Mouse (Mus musculus) CH12.LX (cell line): ENCODE measurements around the gene Trim41. TPM values are rescaled to one million over a fixed set of nuclear protein-coding genes. Genes with fewer than 3 reads are reported as not detected.
A peak's percentile ranks its signal among the peaks of the same experiment; 100 is the strongest.
"Not testable (repeated sequence)": the region's sequence is repeated elsewhere in the genome, so short reads cannot be mapped to it uniquely, and the experiment has no call there.

Experiments
- DNase-seq: peaks from one replicate; pipeline ENCODE4 v3.0.0-alpha.2; 2013; ENCODE audit errors: extremely low read depth
- H3K27ac ChIP-seq: 2 replicates; pipeline ENCODE4 v1.5.1; 2012; ENCODE audit warnings: low read depth, mild to moderate bottlenecking, control low read depth, moderate library complexity; ENCODE audit not compliant: insufficient read depth
- H3K27me3 ChIP-seq: replicated peaks from 2 replicates; pipeline ENCODE3; 2012; ENCODE audit warnings: inconsistent platforms
- H3K36me3 ChIP-seq, 2 experiments: replicated peaks in 1 of 2; 2 replicates each; pipeline versions ENCODE3 to v1.6.1; 2012; ENCODE audit warnings: inconsistent platforms in 1 of 2, low read length in 1 of 2, mild to moderate bottlenecking in 1 of 2, mixed read lengths in 1 of 2, moderate library complexity in 1 of 2; ENCODE audit not compliant: control insufficient read depth in 1 of 2, insufficient read depth in 1 of 2
- H3K4me1 ChIP-seq, 2 experiments: 2 replicates each; pipeline ENCODE4 v1.6.1; 2012; ENCODE audit warnings: inconsistent platforms in 1 of 2, moderate library complexity in 1 of 2; ENCODE audit not compliant: insufficient read depth in 2 of 2, control insufficient read depth in 1 of 2
- H3K4me2 ChIP-seq: 2 replicates; pipeline ENCODE4 v1.6.1; 2012; ENCODE audit warnings: low read depth, mild to moderate bottlenecking, control low read depth; ENCODE audit not compliant: poor library complexity, insufficient read depth, severe bottlenecking
- H3K4me3 ChIP-seq, 3 experiments: fragments of 150-350 bp in 1 of 3; sonication (generic) in 1 of 3; replicated peaks in 1 of 3; 2 replicates each; pipeline versions ENCODE3 to v1.5.1; 2011 to 2012; ENCODE audit warnings: low read depth in 2 of 3, low read length in 2 of 3, mild to moderate bottlenecking in 2 of 3, moderate library complexity in 2 of 3, control low read depth in 1 of 3, improper control_type of control experiment in 1 of 3, inconsistent platforms in 1 of 3, mixed read lengths in 1 of 3; ENCODE audit not compliant: poor library complexity in 1 of 3
- H3K79me2 ChIP-seq: replicated peaks from 2 replicates; pipeline ENCODE4 v1.6.1; 2012; ENCODE audit warnings: mild to moderate bottlenecking, moderate library complexity; ENCODE audit not compliant: control insufficient read depth, poor library complexity, insufficient read depth, severe bottlenecking; ENCODE audit errors: extremely low read depth
- H3K9ac ChIP-seq: 2 replicates; pipeline ENCODE4 v1.6.1; 2012; ENCODE audit warnings: low read depth, mild to moderate bottlenecking, control low read depth, moderate library complexity; ENCODE audit not compliant: insufficient read depth
- H3K9me3 ChIP-seq: replicated peaks from 2 replicates; pipeline ENCODE3; 2012; ENCODE audit warnings: low read length, inconsistent platforms, mixed read lengths
- BHLHE40 ChIP-seq: IDR thresholded peaks from 2 replicates; pipeline ENCODE4 v1.6.1; 2011; ENCODE audit warnings: mild to moderate bottlenecking, low read depth, low read length, improper control_type of control experiment
- CHD1 ChIP-seq: IDR thresholded peaks from 2 replicates; pipeline ENCODE4 v1.6.1; 2012; ENCODE audit warnings: low read depth, low read length, improper control_type of control experiment, inconsistent platforms
- CHD2 ChIP-seq: IDR thresholded peaks from 2 replicates; pipeline ENCODE4 v1.6.1; 2011; ENCODE audit warnings: low read length, improper control_type of control experiment
- CTCF ChIP-seq, 2 experiments: IDR thresholded peaks in 1 of 2; conservative IDR thresholded peaks in 1 of 2; 2 replicates each; pipeline ENCODE4 v1.5.1; 2011 to 2012; ENCODE audit warnings: low read depth in 2 of 2, low read length in 2 of 2, improper control_type of control experiment in 1 of 2, inconsistent platforms in 1 of 2, mild to moderate bottlenecking in 1 of 2, moderate library complexity in 1 of 2
- E2F4 ChIP-seq: IDR thresholded peaks from 2 replicates; pipeline ENCODE4 v1.6.1; 2011; ENCODE audit warnings: low read depth, low read length, improper control_type of control experiment; ENCODE audit not compliant: insufficient replicate concordance
- ELF1 ChIP-seq: IDR thresholded peaks from 2 replicates; pipeline ENCODE4 v1.6.1; 2014; ENCODE audit warnings: low read depth, mild to moderate bottlenecking, inconsistent platforms, low read length, improper control_type of control experiment
- EP300 ChIP-seq: IDR thresholded peaks from 2 replicates; pipeline ENCODE4 v1.6.1; 2011; ENCODE audit warnings: low read length, improper control_type of control experiment
- ETS1 ChIP-seq: conservative IDR thresholded peaks from 2 replicates; pipeline ENCODE4 v1.6.1; 2012; ENCODE audit warnings: low read depth, mild to moderate bottlenecking, inconsistent platforms, low read length, improper control_type of control experiment, moderate library complexity
- GABPA ChIP-seq: IDR thresholded peaks from 2 replicates; pipeline ENCODE4 v1.6.1; 2012; ENCODE audit warnings: low read depth, low read length, improper control_type of control experiment, inconsistent platforms; ENCODE audit not compliant: insufficient replicate concordance
- IRF4 ChIP-seq: IDR thresholded peaks from 2 replicates; pipeline ENCODE4 v1.6.1; 2014; ENCODE audit warnings: low read depth, mild to moderate bottlenecking, inconsistent platforms, low read length, improper control_type of control experiment
- KAT2A ChIP-seq: IDR thresholded peaks from 2 replicates; pipeline ENCODE4 v1.6.1; 2012; ENCODE audit warnings: low read length, improper control_type of control experiment, inconsistent platforms; ENCODE audit not compliant: insufficient replicate concordance
- MAX ChIP-seq: IDR thresholded peaks from 2 replicates; pipeline ENCODE4 v1.6.1; 2011; ENCODE audit warnings: low read length, improper control_type of control experiment
- MEF2A ChIP-seq: IDR thresholded peaks from 2 replicates; pipeline ENCODE4 v1.6.1; 2014; ENCODE audit warnings: low read depth, mild to moderate bottlenecking, inconsistent platforms, low read length, improper control_type of control experiment, borderline replicate concordance
- MXI1 ChIP-seq: IDR thresholded peaks from 2 replicates; pipeline ENCODE4 v1.6.1; 2011; ENCODE audit warnings: mild to moderate bottlenecking, low read depth, low read length, improper control_type of control experiment
- MYC ChIP-seq: IDR thresholded peaks from 2 replicates; pipeline ENCODE4 v1.6.1; 2011; ENCODE audit warnings: low read depth, mild to moderate bottlenecking, improper control_type of control experiment, low read length
- PAX5 ChIP-seq: IDR thresholded peaks from 2 replicates; pipeline ENCODE4 v1.6.1; 2012; ENCODE audit warnings: low read length, inconsistent platforms, mixed read lengths
- RAD21 ChIP-seq: IDR thresholded peaks from 2 replicates; pipeline ENCODE4 v1.6.1; 2011; ENCODE audit warnings: low read depth, mild to moderate bottlenecking, low read length, improper control_type of control experiment, moderate library complexity
- SIN3A ChIP-seq: IDR thresholded peaks from 2 replicates; pipeline ENCODE4 v1.6.1; 2012; ENCODE audit warnings: low read length, improper control_type of control experiment, inconsistent platforms
- TBP ChIP-seq: conservative IDR thresholded peaks from 2 replicates; pipeline ENCODE4 v1.6.1; 2011; ENCODE audit warnings: low read depth, low read length, improper control_type of control experiment
- UBTF ChIP-seq: IDR thresholded peaks from 2 replicates; pipeline ENCODE4 v1.6.1; 2012; ENCODE audit warnings: low read depth, mild to moderate bottlenecking, inconsistent platforms, low read length, improper control_type of control experiment, moderate library complexity
- USF1 ChIP-seq: IDR thresholded peaks from 2 replicates; pipeline ENCODE4 v1.6.1; 2014; ENCODE audit warnings: low read depth, mild to moderate bottlenecking, inconsistent platforms, low read length, improper control_type of control experiment
- ZC3H11A ChIP-seq: IDR thresholded peaks from 2 replicates; pipeline ENCODE4 v1.6.1; 2012; ENCODE audit warnings: low read depth, mild to moderate bottlenecking, inconsistent platforms, low read length, improper control_type of control experiment
- ZMIZ1 ChIP-seq: IDR thresholded peaks from 2 replicates; pipeline ENCODE4 v1.6.1; 2012; ENCODE audit warnings: low read depth, mild to moderate bottlenecking, inconsistent platforms, low read length, improper control_type of control experiment
- ZNF384 ChIP-seq: IDR thresholded peaks from 2 replicates; pipeline ENCODE4 v1.6.1; 2012; ENCODE audit warnings: low read depth, low read length, improper control_type of control experiment, inconsistent platforms
- dilution Hi-C: fragments of 300-500 bp; cut with MboI; formaldehyde crosslinking; loops from 2 replicates; pipeline ENCODE4 v1.14.3; 2020; ENCODE audit warnings: low sequenced_read_pairs; ENCODE audit not compliant: extremely low pct_unique_long_range_greater_than_20kb, extremely low pct_ligation_motif_present
- in situ Hi-C: fragments of 300-500 bp; cut with MboI; formaldehyde crosslinking; loops from 3 replicates; pipeline ENCODE4 v1.14.3; 2019; ENCODE audit warnings: low sequenced_read_pairs, low pct_ligation_motif_present, low pct_unique_long_range_greater_than_20kb, mixed read lengths
- polyA plus RNA-seq: library from polyadenylated mRNA; unstranded; fragments of >175 nt; gene quantifications from 2 replicates; pipeline ENCODE4 v1.2.1, GENCODE M21; 2012; ENCODE audit warnings: low read depth; ENCODE audit not compliant: insufficient read length
- total RNA-seq, 2 experiments: library from RNA; depleted of rRNA; stranded (reverse); fragments of 300-350 nt in 1 of 2; fragments of >200 nt in 1 of 2; gene quantifications; 2 replicates each; pipeline ENCODE4 v1.2.3; 2012 to 2014

The Trim41 gene
- total and polyA plus RNA-seq, 3 experiments = 18.8 to 51.6 (median 36.0) TPM

DNA sequence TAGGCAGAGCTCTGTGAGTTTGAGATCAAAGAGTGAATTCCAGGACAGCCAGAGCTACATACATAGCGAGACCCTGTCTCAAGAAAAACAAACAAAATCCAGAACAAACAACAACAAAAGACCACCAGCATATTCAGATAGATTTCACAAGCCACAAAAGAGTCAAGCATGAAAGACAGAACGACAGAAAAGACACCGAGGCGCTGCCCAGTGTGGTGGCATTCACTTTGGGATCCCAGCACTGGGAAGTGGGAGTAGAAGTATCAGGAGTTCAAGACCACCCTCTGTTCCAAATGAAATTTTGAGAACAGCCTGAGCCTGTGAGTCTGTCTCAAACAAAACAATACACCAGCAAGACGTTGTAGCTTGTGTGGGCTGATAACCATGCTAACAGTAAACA, 29.7 kb upstream of the Trim41 start:
- H3K9ac ChIP-seq = no peak overlapping the region
- no peak overlapping the region for H3K4me2 ChIP-seq
- no peak overlapping the region for H3K4me3 ChIP-seq
- H3K4me1 ChIP-seq = peaks cover 18 to 53% of the 10 kb centered on the region in 2 experiments
- H3K79me2 ChIP-seq = no peaks in the 10 kb centered on the region
- H3K36me3 ChIP-seq = peaks cover 36 to 40% of the 10 kb centered on the region in 2 experiments
- TF ChIP-seq CHD2 (no peak), UBTF (no peak), BHLHE40 (no peak), PAX5 (no peak), CTCF (conservative IDR thresholded peaks at IDR 0.05 in 1 of 2, IDR thresholded peaks at IDR 0.05 in 1 of 2; ENCODE audit: low read depth in 2 of 2, low read length in 2 of 2) (no peak)
- H3K9me3 ChIP-seq = peaks cover 8% of the 10 kb centered on the region
- H3K27ac ChIP-seq = no peak overlapping the region
- dilution Hi-C loops = no loop called here
- no peaks in the 10 kb centered on the region for H3K27me3 ChIP-seq
- in situ Hi-C loops = no loop called here
- no peak for DNase-seq

GRCm38 (mm10) chr11:48846362-48846761, 29.2 kb upstream of the Trim41 start:
- TF ChIP-seq RAD21 (peak; percentile 25), ZNF384 (peak; percentile 31; the same call in 1 of the 2 replicates), ELF1 (0 out of 2 replicates have a peak, but pooled peaks have one; percentile 3), CTCF (conservative IDR thresholded peaks at IDR 0.05 in 1 of 2, IDR thresholded peaks at IDR 0.05 in 1 of 2; ENCODE audit: low read depth in 2 of 2, low read length in 2 of 2) (peak in 1 of 2 experiments; percentile 33; a peak in 2 of 4 replicates)
- TF ChIP-seq, all 38 proteins: peak for 4; not testable (repeated sequence) for 34
- H3K27ac ChIP-seq, dilution Hi-C loops, H3K9me3 ChIP-seq, H3K79me2 ChIP-seq, DNase-seq, H3K9ac ChIP-seq, in situ Hi-C loops, H3K27me3 ChIP-seq, H3K4me2 ChIP-seq, H3K4me3 ChIP-seq: not testable (repeated sequence)
- Histone ChIP-seq H3K4me1 (peaks cover 19 to 58% of the 10 kb centered on the region in 2 experiments), H3K36me3 (peaks cover 36 to 40% of the 10 kb centered on the region in 2 experiments)

DNA sequence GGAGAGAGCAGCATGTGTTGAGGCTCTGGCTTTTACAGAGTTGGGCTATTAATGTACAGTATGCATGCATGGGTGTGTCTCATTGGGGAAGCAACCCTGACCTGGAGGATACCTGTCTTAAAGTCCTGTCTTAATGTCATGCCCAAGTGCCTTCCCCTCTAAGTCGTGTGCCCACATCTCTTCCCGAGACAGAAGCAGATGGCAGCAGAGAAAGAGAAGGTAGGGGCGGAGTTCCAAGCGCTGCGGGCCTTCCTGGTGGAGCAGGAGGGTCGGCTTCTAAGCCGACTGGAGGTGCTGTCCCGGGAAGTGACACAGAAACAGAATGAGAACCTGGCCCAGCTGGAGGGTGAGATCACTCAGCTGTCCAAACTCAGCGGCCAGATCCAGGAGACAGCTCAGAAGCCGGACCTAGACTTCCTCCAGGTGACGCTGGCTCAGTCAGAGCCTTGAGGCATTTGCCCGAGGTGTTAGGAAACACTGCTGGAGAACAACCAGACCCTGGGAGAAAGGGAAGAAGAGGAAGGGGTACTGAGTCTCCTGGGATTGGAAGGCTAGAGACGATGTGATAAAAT, 28.2 kb upstream of the Trim41 start:
- peak overlapping the region in 1 of 3 experiments; percentile 3 for H3K4me3 ChIP-seq
- in situ Hi-C loops = no loop called here
- TF ChIP-seq CHD1 = no peak
- 0 out of 2 replicates have a peak, but pooled peaks have one; percentile 24 for TF ChIP-seq MXI1
- TF ChIP-seq E2F4 = no peak
- TF ChIP-seq ETS1 = peak; percentile 95
- TF ChIP-seq SIN3A = peak; percentile 44; the same call in 1 of the 2 replicates
- TF ChIP-seq RAD21 = no peak
- no peak for TF ChIP-seq CTCF (conservative IDR thresholded peaks at IDR 0.05 in 1 of 2, IDR thresholded peaks at IDR 0.05 in 1 of 2; ENCODE audit: low read depth in 2 of 2, low read length in 2 of 2)
- no peak for TF ChIP-seq KAT2A
- TF ChIP-seq GABPA = no peak
- no peak for TF ChIP-seq TBP
- TF ChIP-seq MAX = no peak
- 0 out of 2 replicates have a peak, but pooled peaks have one; percentile 35 for TF ChIP-seq MEF2A
- TF ChIP-seq USF1 = no peak
- TF ChIP-seq ZC3H11A = no peak
- no peak for TF ChIP-seq IRF4
- no peak for TF ChIP-seq UBTF
- no peak for TF ChIP-seq EP300
- no peak for TF ChIP-seq ZMIZ1
- TF ChIP-seq MYC = no peak

More for the DNA sequence above, 28.2 kb upstream of the Trim41 start:
- H3K79me2 ChIP-seq = no peaks in the 10 kb centered on the region
- 0 out of 2 replicates have a peak overlapping the region, but pooled peaks have one; percentile 6 for H3K27ac ChIP-seq
- no peaks in the 10 kb centered on the region for H3K27me3 ChIP-seq
- peak; percentile 65 for DNase-seq
- H3K4me2 ChIP-seq = no peak overlapping the region
- no peak overlapping the region for H3K9ac ChIP-seq
- H3K9me3 ChIP-seq = no peaks in the 10 kb centered on the region
- peaks cover 21 to 67% of the 10 kb centered on the region in 2 experiments for H3K4me1 ChIP-seq
- dilution Hi-C loops = no loop called here
- peaks cover 28 to 37% of the 10 kb centered on the region in 2 experiments for H3K36me3 ChIP-seq
